8 mouse cellular contexts compared by ENCODE assay signal in genomic region chr5:33495900-33496529, GRCm38 (mm10).
DNase-seq lines count a peak whose midpoint lies in the region; ATAC-seq and TF ChIP-seq lines count a peak whose summit lies in the region.

No protein-coding gene starts in this region.

- 10% methylated on average over 6 of the region's 6 CpGs for WGBS in kidney, adult 2 months
- WGBS in limb, embryonic 11.5 days = 14% methylated on average over 6 of the region's 6 CpGs
- WGBS in midbrain, postnatal 0 days = 16% methylated on average over 6 of the region's 6 CpGs

- peak; percentile 84 for DNase-seq in CD4-positive, CD25-positive, alpha-beta regulatory T cell, adult 2 months (ENCODE audit: low read depth, low spot score)
- DNase-seq in embryo, embryonic 11 days = peak; percentile 93
- peak; percentile 6 for DNase-seq in gonadal fat pad, adult 2 months (ENCODE audit: low read depth)
- peak; percentile 84 for DNase-seq in kidney, adult 2 months
- DNase-seq in limb, embryonic 11.5 days (ENCODE audit: low spot score) = peak; percentile 95
- DNase-seq in midbrain, postnatal 0 days (ENCODE audit: low spot score) = peak; percentile 94
- peak; percentile 71 to 90 for DNase-seq in spleen, postnatal 4 days (ENCODE audit: low spot score in 2 of 2)

- no peak overlapping the region for H3K9ac ChIP-seq in limb, embryonic 11.5 days (ENCODE audit: low read length)
- no peak overlapping the region; the same call in 1 of the 2 replicates for H3K9ac ChIP-seq in midbrain, postnatal 0 days (replicated peaks; ENCODE audit: low read length, poor library complexity, severe bottlenecking)

- no peaks in the 10 kb centered on the region for H3K4me1 ChIP-seq in kidney, adult 2 months (ENCODE audit: control insufficient read depth, insufficient read depth, low read length)
- peaks cover 12% of the 10 kb centered on the region; the same call in 1 of the 2 replicates for H3K4me1 ChIP-seq in limb, embryonic 11.5 days (ENCODE audit: control insufficient read depth, insufficient read depth, low read length)
- H3K4me1 ChIP-seq in midbrain, postnatal 0 days (ENCODE audit: insufficient read depth, low read length) = no peaks in the 10 kb centered on the region

- H3K4me2 ChIP-seq in limb, embryonic 11.5 days (ENCODE audit: low read depth, severe bottlenecking) = no peak overlapping the region
- H3K4me2 ChIP-seq in midbrain, postnatal 0 days (ENCODE audit: low read depth, low read length, poor library complexity, severe bottlenecking) = no peak overlapping the region

- H3K36me3 ChIP-seq in kidney, adult 2 months (ENCODE audit: control insufficient read depth, insufficient read depth, low read length) = no peaks in the 10 kb centered on the region
- H3K36me3 ChIP-seq in limb, embryonic 11.5 days (ENCODE audit: control insufficient read depth, insufficient read depth, low read length) = no peaks in the 10 kb centered on the region
- H3K36me3 ChIP-seq in midbrain, postnatal 0 days (ENCODE audit: insufficient read depth, low read length) = no peaks in the 10 kb centered on the region

- no peak overlapping the region for H3K4me3 ChIP-seq in kidney, adult 2 months (ENCODE audit: insufficient read depth, low read depth, low read length)
- H3K4me3 ChIP-seq in limb, embryonic 11.5 days (ENCODE audit: low read depth, low read length) = no peak overlapping the region
- no peak overlapping the region for H3K4me3 ChIP-seq in midbrain, postnatal 0 days (ENCODE audit: low read depth, low read length)

- H3K9me3 ChIP-seq in limb, embryonic 11.5 days (ENCODE audit: control insufficient read depth, low read length) = no peaks in the 10 kb centered on the region
- no peaks in the 10 kb centered on the region for H3K9me3 ChIP-seq in midbrain, postnatal 0 days (ENCODE audit: low read length)

- TF ChIP-seq POLR2A in kidney, adult 2 months (IDR thresholded peaks at IDR 0.05; ENCODE audit: low read depth, low read length) = no peak

- H3K27me3 ChIP-seq in kidney, adult 2 months (replicated peaks; ENCODE audit: control insufficient read depth, insufficient read depth, low read length) = no peaks in the 10 kb centered on the region
- 0 out of 2 replicates have a peak, but pooled peaks cover 3% of the 10 kb centered on the region for H3K27me3 ChIP-seq in limb, embryonic 11.5 days (ENCODE audit: control insufficient read depth, insufficient read depth, low read length)
- H3K27me3 ChIP-seq in midbrain, postnatal 0 days (ENCODE audit: insufficient read depth, low read length) = peaks cover 7% of the 10 kb centered on the region

- no peak for ATAC-seq in CD4-positive, CD25-positive, alpha-beta regulatory T cell, adult 4 months
- ATAC-seq in limb, embryonic 11.5 days (ENCODE audit: insufficient number of reproducible peaks, low FRiP score, low TSS enrichment, low read depth) = peak; percentile 67; the same call in 1 of the 2 replicates
- peak; percentile 80 for ATAC-seq in midbrain, postnatal 0 days (ENCODE audit: low FRiP score)

- peak; percentile 94 for TF ChIP-seq CTCF in kidney, adult 2 months (conservative IDR thresholded peaks at IDR 0.05; ENCODE audit: insufficient read depth, insufficient read length, low read depth, low read length)
- peak; percentile 93 for TF ChIP-seq CTCF in midbrain, postnatal 0 days (IDR thresholded peaks at IDR 0.05)

- H3K27ac ChIP-seq in kidney, adult 2 months (ENCODE audit: insufficient read depth, low read depth, low read length) = no peak overlapping the region
- H3K27ac ChIP-seq in limb, embryonic 11.5 days (replicated peaks; ENCODE audit: low read depth, low read length) = no peak overlapping the region
- no peak overlapping the region for H3K27ac ChIP-seq in midbrain, postnatal 0 days (ENCODE audit: low read depth, low read length)

Comparison
In these comparisons a context has a peak if more than half of its experiments do, and no peak if none do; other contexts are left out.
1. DNase-seq: peak in every context shown above with its lines; median percentile 95 in limb, embryonic 11.5 days; 94 in midbrain, postnatal 0 days; 93 in embryo, embryonic 11 days; 84 in CD4-positive, CD25-positive, alpha-beta regulatory T cell, adult 2 months; 84 in kidney, adult 2 months; 80 in spleen, postnatal 4 days; 6 in gonadal fat pad, adult 2 months.